Mouse (Mus musculus) hindbrain, embryonic 10.5 days (tissue): ENCODE data around the gene Snapc5. TPM values are rescaled to one million over a fixed set of nuclear protein-coding genes. Genes with fewer than 3 reads are reported as not detected.

Experiments
- DNase-seq: peaks from one replicate; pipeline ENCODE4 v3.0.0-alpha.2; 2017; ENCODE audit warnings: low spot score
- H3K27ac ChIP-seq: fragments of 300-500 bp; sonication (generic); 2 replicates; pipeline ENCODE4 v1.5.1; 2016; ENCODE audit warnings: mild to moderate bottlenecking, moderate library complexity
- H3K27me3 ChIP-seq: fragments of 300-500 bp; sonication (generic); 2 replicates; pipeline ENCODE4 v1.6.1; 2016; ENCODE audit warnings: mild to moderate bottlenecking; ENCODE audit not compliant: poor library complexity, insufficient read depth, severe bottlenecking
- H3K36me3 ChIP-seq: fragments of 300-500 bp; sonication (generic); 2 replicates; pipeline ENCODE4 v1.6.1; 2016; ENCODE audit warnings: mild to moderate bottlenecking, moderate library complexity
- H3K4me1 ChIP-seq: fragments of 300-500 bp; sonication (generic); replicated peaks from 2 replicates; pipeline ENCODE4 v1.6.1; 2016; ENCODE audit warnings: mild to moderate bottlenecking
- H3K4me3 ChIP-seq: fragments of 300-500 bp; sonication (generic); 2 replicates; pipeline ENCODE4 v1.5.1; 2016; ENCODE audit warnings: mild to moderate bottlenecking, moderate library complexity
- H3K9me3 ChIP-seq: fragments of 300-500 bp; sonication (generic); 2 replicates; pipeline ENCODE4 v1.6.1; 2016; ENCODE audit warnings: mild to moderate bottlenecking, moderate library complexity
- WGBS: fragments of 180-500 bp; shearing (Covaris S2); methylation state at CpG from one replicate; pipeline ENCODE4 v1.1.7; 2016; 5-methylcytosine and 5-hydroxymethylcytosine counted together
- polyA plus RNA-seq: library from polyadenylated mRNA; unstranded; fragments of >200 nt; fragmentation: Nextera tagmentation; extraction: Ambion mirVana; gene quantifications from 2 replicates; pipeline ENCODE4 v1.2.1, GENCODE M21; 2016

The Snapc5 gene
- polyA plus RNA-seq, 1 experiment from 2014 or later = 39.8 TPM

DNA sequence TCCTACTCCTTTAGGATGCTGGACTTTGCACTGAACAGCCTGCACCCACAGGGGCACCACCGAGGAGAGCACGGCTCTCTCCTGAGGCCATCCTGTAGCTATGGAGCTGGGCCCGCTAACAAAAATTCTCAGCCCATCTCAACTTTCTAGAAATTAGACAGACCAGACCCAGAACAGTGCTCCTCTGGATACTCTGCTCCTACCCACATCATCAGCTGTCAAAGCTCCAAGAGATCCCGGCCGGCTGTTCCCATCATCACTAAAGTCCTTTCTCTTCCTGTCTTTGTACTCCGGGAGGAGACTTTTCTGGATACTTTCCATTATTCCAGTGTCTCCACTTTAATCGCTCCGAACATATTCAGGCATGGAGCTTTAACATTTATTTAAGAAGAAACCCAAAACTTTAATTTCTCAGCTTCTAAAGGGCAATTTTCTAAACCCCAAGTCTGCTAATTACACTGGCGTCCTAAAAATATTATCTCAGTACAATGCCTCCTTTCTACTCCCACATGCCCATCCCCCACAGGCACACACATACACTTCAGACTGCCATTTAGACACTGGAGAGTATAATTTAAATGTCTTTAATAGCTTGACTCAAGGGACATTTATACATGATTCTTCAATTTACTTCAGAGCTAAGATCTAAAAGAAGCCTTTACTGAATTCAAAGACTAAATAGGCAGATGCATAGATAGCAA lies 53.3 kb downstream of the Snapc5 start:
- H3K4me1 ChIP-seq = peaks cover 49% of the 10 kb centered on the region
- WGBS = 70% methylated on average over 9 of the region's 9 CpGs
- H3K27me3 ChIP-seq = no peaks in the 10 kb centered on the region
- no peak overlapping the region for H3K4me3 ChIP-seq
- H3K36me3 ChIP-seq = peaks cover 19% of the 10 kb centered on the region; the same call in 1 of the 2 replicates
- DNase-seq = peak; percentile 8
- peak overlapping the region; percentile 71 for H3K27ac ChIP-seq
- no peaks in the 10 kb centered on the region for H3K9me3 ChIP-seq

Other genes with a start within 250 kb of the Snapc5 start
- 5.3 and 6.7 TPM in 2 replicates for gene Smad6, start 157.2 kb upstream of the Snapc5 start, polyA plus RNA-seq
- gene Lctl, start 62.1 kb upstream of the Snapc5 start, polyA plus RNA-seq = 0.16 TPM in 1 of 2 replicates, not detected in the other
- 24.8 and 41.7 TPM in 2 replicates for gene Zwilch, start 6.2 kb upstream of the Snapc5 start, polyA plus RNA-seq
- 959 and 1,179 TPM in 2 replicates for gene Rpl4, start 5.9 kb upstream of the Snapc5 start, polyA plus RNA-seq
- gene Uchl4, start 55.9 kb downstream of the Snapc5 start, polyA plus RNA-seq = 3.5 and 4.1 TPM in 2 replicates
- 75.3 and 104 TPM in 2 replicates for gene Map2k1, start 74.4 kb downstream of the Snapc5 start, polyA plus RNA-seq
- 246 and 275 TPM in 2 replicates for gene Tipin, start 102.3 kb downstream of the Snapc5 start, polyA plus RNA-seq
- 20.6 and 22.0 TPM in 2 replicates for gene Dis3l, start 162.0 kb downstream of the Snapc5 start, polyA plus RNA-seq
- 1.0 and 5.6 TPM in 2 replicates for gene Megf11, start 206.4 kb downstream of the Snapc5 start, polyA plus RNA-seq